Mouse (Mus musculus) fat pad, adult 2 months (tissue): ENCODE data around the gene Dtnbp1.

Experiments
- DNase-seq: peaks from one replicate; pipeline ENCODE4 v3.0.0-alpha.2; 2011; ENCODE audit warnings: low read depth, low spot score; ENCODE audit errors: extremely low read depth

Dtnbp1 gene

GRCm38 (mm10) chr13:44948320-44949250 lies 53.4 kb downstream of the Dtnbp1 start:
- DNase-seq: no peak

DNA sequence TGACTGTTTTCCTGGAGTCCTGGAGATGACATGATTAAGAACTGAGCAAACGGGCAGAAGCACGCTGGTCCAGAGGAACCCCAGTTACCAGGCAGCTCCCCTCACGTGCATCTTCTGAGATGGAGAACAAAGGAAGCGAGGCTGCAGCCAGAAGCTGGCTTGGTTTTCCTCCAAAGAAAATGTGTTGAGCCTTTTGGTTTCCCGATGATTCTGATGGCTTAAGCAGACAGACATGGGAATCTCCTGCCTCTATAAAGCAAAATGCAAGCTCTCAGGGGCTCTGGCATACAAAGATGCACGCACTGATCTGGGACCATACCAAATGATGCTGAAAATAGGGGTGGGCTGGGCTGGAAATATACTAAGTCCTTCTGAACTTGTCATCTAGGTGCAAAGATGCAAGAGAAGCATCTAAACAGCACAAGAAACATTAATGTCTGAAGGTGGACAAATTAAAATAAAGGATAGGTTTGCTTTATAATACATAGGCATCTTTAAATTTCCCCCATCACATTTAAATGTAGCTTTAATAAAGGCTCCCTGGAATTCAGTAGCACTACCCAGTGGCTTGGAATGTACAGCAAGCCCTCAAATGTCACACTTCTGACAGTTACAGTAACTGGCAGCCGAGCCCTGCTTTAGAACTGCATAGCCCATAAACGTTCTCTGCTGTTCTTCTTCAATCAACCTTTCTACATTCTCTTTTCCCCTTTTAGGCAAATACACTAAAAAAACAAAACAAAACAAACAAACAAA lies 54.9 kb downstream of the Dtnbp1 start:
- DNase-seq: no peak

DNA sequence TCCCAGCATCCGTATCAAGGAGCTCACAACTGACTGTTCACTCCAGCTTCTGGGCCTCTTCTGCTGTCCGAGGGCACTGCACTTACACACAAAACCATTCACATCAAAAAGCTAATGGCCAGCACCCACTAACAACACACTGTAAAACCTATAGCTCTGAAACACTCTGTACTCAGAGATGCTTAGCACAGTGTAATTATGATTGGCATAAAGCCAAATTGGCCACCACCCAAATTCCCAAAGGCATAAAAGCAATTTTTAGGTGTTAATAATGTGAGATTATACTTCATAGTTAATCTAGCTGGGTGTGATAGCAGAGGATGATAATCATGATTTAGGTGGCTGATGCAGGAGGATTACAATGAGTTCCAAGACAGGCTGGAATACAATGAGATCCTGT lies 58.3 kb downstream of the Dtnbp1 start:
- DNase-seq: no peak

- DNase-seq: no peak
Observed at GRCm38 (mm10) chr13:44939326-44940035, 62.5 kb downstream of the Dtnbp1 start.

- DNase-seq: no peak
Observed at GRCm38 (mm10) chr13:44937681-44938080, 64.3 kb downstream of the Dtnbp1 start.

DNA sequence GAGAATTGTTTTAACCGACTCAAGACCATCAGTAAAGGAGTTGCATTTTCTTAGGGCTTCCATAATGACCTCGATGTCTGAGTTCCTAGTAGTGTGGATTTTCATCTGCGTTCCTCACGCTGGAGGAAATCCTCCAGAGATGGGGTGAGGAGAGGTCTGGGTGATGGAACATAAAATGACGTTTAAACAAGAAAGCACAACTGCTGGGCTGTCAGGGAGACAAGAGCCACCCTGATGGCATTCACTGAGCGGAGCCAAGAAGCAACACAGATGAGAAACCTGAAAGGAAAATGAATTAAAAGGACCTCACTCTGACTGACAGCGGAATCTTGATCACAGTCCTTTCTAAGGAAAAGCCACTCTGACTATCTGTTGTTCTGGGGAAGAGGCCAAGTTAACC lies 68.4 kb downstream of the Dtnbp1 start:
- DNase-seq: no peak

DNA sequence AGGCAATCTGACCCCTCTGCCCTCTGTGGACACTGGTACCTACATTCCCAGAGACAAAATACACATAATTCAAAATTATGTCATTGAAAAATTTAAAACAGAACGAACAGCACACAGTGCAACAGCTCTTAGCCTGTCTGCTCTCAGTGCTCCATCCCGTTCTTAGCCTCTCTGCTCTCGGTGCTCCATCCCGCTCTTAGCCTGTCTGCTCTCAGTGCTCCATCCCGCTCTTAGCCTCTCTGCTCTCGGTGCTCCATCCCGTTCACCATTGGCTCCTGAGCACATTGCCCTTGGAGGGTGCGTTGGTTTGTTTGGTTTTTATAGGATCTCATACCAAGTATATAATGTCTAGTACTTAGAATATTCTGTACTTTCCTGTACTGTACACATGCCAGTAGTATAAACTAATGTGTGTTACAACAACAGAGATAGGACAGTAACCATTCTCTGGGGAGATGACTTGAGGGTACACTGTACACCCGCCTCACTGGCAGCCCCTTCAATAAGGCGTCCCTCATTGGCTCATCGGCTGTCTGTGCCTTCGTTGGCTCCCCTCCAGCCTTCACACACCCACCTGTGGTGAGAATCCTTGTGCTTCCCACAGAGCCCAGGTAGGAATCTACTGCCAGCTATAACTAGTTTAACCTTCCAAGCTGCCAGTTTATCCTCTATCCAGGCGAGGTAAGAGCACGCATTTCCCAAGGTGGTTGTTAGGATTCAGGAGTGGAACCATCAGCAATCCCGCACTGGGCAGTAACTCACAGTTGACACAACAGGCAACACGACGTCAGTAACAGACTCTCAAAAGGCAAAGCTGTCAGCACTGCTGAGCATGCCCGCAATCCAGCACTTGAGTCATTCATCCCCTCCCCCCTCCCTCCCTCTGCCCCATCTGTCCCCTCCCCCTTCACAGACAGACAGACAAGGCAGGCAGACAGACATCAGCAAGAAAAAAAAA lies 69.4 kb downstream of the Dtnbp1 start:
- no peak for DNase-seq

DNA sequence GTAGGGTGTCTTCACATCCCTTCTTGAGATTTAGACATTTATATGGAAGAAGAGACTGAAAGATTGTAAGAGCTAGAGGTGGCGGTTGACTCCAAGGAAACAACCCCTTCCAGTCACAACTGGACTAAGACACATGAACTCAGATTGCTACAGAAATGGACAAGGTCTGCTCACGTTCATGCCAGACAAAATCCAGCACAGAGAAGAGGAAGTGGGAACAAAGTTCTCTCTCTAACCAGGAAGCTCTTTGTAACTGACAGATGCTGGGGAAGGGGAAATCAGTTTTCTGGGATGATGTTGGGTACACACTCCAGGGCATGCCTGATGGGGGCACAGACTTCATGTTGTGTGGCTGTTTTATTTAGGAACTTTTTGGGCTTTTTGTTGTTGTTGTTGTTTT lies 75.6 kb downstream of the Dtnbp1 start:
- no peak for DNase-seq

- DNase-seq: no peak
Observed at GRCm38 (mm10) chr13:44925173-44925572, 76.8 kb downstream of the Dtnbp1 start.

GRCm38 (mm10) chr13:44924042-44924441 lies 77.9 kb downstream of the Dtnbp1 start:
- no peak for DNase-seq

DNA sequence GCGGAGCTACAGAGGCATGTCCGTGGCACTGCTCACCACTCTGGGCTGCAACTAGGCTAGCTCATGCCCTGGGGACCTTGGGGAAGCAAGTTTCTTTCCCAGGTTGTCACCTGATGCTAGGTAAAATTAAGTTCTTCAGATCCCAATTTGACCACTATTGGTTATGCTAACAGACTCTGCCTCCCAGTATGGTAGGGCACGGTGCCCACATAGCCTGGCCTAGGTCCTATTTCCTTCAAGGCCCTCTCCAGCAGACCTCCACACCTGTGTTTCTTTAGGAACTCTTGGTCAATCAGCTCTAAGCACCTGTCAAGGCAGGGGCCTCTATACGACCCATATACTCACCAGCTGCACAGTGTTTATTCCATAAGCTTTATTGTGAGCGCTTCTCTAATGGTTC lies 80.2 kb downstream of the Dtnbp1 start:
- DNase-seq: no peak

GRCm38 (mm10) chr13:44921095-44921494 lies 80.9 kb downstream of the Dtnbp1 start:
- no peak for DNase-seq

DNA sequence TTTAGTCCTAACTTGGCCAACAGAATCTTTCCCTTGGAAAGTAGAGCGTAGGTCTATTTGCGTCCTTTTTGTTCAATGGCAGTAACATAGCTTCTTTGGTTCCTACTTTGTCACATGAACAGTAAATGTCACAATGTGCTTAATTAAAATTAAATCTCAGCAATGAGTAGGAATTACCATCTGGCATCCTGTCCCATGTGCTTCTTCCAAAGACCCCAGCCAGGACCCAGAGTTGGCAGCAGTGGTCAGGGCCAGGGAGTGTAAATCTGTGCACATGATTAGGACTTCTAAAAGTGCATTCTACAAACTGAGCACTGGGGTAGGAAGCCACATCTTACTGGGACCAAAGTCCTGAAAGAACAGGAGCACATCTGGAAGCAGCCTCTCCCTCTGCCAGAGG lies 83.7 kb downstream of the Dtnbp1 start:
- DNase-seq: no peak

GRCm38 (mm10) chr13:44917202-44917601 lies 84.7 kb downstream of the Dtnbp1 start:
- DNase-seq: no peak

GRCm38 (mm10) chr13:44915945-44916344 lies 86.0 kb downstream of the Dtnbp1 start:
- no peak for DNase-seq

DNA sequence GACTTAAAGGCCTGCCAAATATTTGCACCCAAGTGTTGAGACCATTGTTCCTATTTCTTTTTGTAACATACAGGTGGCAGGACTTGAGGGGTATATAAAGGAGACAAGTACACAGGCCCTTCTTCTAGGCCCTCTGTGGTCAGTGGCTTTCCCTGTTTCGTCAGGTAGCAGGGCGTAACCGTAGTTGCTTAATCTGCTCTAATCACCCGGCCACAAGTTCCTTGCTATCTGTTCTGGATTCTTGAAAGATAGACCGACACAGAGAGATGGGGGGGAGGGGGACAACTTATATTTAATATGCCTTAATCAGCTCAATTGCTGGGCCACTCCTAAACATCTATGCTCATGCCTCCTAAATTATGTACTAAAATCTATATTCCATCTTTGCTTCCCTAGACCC lies 86.6 kb downstream of the Dtnbp1 start:
- DNase-seq: no peak

DNA sequence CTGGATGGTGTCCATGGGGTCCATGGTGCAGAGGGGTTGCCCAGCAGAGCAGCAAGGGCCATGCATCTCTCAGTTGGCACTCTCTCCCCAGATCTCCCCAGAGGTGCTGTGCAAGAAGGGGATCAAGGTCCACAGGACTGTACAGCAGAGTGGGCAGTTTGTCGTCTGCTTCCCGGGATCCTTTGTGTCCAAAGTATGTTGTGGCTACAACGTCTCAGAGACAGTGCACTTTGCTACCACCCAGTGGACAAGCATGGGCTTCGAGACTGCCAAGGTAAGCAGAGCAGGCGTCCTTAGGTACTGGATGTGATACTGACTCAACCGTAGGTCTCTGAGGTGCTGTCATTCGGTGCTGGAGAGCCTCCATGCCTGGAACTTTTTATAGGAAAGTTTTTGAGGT lies 88.4 kb downstream of the Dtnbp1 start:
- DNase-seq: no peak

- DNase-seq: peak; percentile 86
Observed at GRCm38 (mm10) chr13:44912851-44913250, 89.1 kb downstream of the Dtnbp1 start.

DNA sequence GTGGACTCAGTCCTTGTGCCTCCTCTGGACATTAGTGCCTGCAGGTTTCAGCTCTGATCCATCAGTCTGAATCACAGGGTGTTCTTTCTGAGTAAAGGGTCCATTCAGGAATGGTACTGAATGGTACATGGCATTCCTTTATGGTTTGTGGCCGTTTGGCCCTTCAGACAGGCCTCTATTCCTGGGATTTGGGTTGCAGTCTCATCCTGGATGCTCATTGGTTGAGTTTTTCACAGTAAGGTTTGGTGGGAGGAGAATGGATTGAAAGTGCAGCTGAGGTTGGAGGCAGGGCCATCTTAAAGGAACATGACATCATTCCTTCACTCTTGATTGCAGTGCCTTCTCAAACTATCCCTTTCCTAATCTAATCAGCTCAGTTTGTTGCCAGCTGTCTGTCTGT lies 93.2 kb downstream of the Dtnbp1 start:
- no peak for DNase-seq

DNA sequence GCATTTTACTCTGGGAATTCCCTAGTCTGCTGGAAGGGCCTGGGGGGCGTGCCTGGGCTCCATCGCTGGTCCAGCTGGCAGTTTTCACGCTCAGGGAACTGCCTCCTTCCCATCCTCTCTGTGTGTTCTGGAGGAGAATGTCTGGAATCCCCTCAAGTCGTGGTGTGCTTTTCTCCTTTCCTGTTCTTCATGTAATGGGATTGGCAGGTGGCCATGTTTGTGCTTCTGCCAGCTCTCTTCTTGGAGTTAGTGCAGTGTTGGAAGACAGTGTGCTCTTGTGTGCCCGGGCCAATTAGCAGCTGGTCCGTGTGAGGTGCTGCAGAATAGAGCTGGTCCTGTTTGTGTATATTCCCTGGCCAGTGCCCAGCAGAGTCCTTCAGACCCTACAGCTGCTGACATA lies 94.2 kb downstream of the Dtnbp1 start:
- DNase-seq: peak; percentile 89
